Mouse (Mus musculus): ENCODE measurements at regions not wholly inside any gene's neighbourhood (a gene's known extent, or its start where the extent isn't known, plus 50 kb on each side); places are given as distances from the start of the nearest gene placed in this dataset.
A peak's percentile ranks its signal among the peaks of the same experiment; 100 is the strongest.

DNA sequence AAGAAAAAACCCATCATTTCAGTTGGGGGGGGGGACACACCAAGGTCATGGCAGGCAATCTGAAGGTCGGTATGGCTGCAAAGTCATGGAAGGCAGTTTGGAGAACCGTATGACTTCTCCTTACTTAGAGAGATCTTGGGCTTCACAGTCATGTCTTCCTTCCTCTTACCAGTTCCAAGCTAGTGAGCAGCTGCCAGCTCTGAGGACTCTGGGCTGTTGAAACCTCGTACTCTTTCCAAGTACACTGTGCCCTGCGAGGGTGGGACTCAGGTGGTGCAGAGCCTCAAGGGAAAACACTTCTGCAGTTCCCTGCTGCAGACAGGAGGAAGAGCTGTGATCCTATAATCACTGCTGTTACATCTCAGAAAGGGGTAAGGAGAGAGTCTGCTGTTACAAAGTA, 144.8 kb upstream of the Ado start:
- WGBS: 80% methylated on average over 4 of the region's 4 CpGs
- H3K9me3 ChIP-seq (replicated peaks; ENCODE audit: low read length): no peaks in the 10 kb centered on the region
- no peak for DNase-seq (ENCODE audit: low spot score)
- no peak overlapping the region for H3K4me3 ChIP-seq (replicated peaks; ENCODE audit: low read depth, low read length)
- TF ChIP-seq CTCF (IDR thresholded peaks at IDR 0.05; ENCODE audit: low read depth): no peak
- H3K4me1 ChIP-seq (replicated peaks; ENCODE audit: insufficient read depth, low read length): no peaks in the 10 kb centered on the region
- H3K36me3 ChIP-seq (ENCODE audit: insufficient read depth, low read length): no peaks in the 10 kb centered on the region
- no peak overlapping the region for H3K9ac ChIP-seq (ENCODE audit: low read depth, low read length)
- ATAC-seq (replicated peaks; ENCODE audit: low FRiP score, low read depth): no peak
- no peaks in the 10 kb centered on the region for H3K27me3 ChIP-seq (ENCODE audit: insufficient read depth, low read length)
- H3K4me2 ChIP-seq (ENCODE audit: low read length): no peak overlapping the region
- no peak overlapping the region for H3K27ac ChIP-seq

DNA sequence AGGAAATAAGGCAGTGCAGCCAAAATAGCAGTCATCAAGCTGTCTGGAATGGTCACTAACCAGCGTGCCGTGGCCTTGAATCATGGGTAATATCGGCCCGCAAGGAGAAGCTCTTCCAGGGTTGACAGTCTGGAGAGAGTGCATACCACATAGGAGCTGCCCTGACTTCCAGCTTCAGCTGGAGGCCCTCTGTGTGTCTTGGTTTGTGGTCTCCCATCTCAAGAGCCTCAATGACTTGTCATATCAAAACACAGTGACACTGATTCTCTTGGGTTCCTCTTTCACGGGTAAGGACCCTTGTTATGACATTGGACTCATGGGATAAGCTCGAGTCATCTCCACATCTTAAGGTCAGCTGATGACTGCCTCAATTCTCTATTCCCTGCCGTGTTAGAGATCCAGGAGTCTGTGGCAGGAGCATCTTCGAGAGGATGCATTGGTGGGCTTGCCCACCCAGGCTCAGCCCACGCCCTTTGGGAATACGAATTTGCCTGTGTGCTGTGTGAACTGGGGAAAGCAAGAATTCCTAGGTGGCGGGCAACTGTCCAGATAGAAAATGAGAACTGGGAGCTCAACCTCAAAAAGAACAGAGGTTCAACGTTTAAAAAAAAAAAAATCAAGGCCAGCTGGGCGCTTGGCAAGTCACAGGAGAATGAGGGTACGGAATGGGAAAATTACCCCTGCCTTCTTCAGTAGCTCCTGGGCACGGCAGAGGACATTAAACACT, 141.4 kb upstream of the Ado start:
- Histone ChIP-seq H3K4me1 (replicated peaks; ENCODE audit: insufficient read depth, low read length) (no peaks in the 10 kb centered on the region), H3K4me3 (replicated peaks; ENCODE audit: low read depth, low read length) (no peak overlapping the region), H3K4me2 (ENCODE audit: low read length) (no peak overlapping the region), H3K36me3 (ENCODE audit: insufficient read depth, low read length) (no peaks in the 10 kb centered on the region), H3K9ac (ENCODE audit: low read depth, low read length) (no peak overlapping the region), H3K27ac (no peak overlapping the region), H3K9me3 (replicated peaks; ENCODE audit: low read length) (no peaks in the 10 kb centered on the region), H3K27me3 (ENCODE audit: insufficient read depth, low read length) (no peaks in the 10 kb centered on the region)
- 90% methylated on average over 15 of the region's 15 CpGs for WGBS
- no peak for DNase-seq (ENCODE audit: low spot score)
- TF ChIP-seq CTCF (IDR thresholded peaks at IDR 0.05; ENCODE audit: low read depth): no peak
- no peak for ATAC-seq (replicated peaks; ENCODE audit: low FRiP score, low read depth)

- 95% methylated on average over 4 of the region's 4 CpGs for WGBS
- Histone ChIP-seq H3K9me3 (replicated peaks; ENCODE audit: low read length) (no peaks in the 10 kb centered on the region), H3K27me3 (ENCODE audit: insufficient read depth, low read length) (no peaks in the 10 kb centered on the region), H3K9ac (ENCODE audit: low read depth, low read length) (no peak overlapping the region), H3K4me1 (replicated peaks; ENCODE audit: insufficient read depth, low read length) (no peaks in the 10 kb centered on the region), H3K4me2 (ENCODE audit: low read length) (no peak overlapping the region), H3K4me3 (replicated peaks; ENCODE audit: low read depth, low read length) (no peak overlapping the region), H3K36me3 (ENCODE audit: insufficient read depth, low read length) (no peaks in the 10 kb centered on the region), H3K27ac (no peak overlapping the region)
- no peak for DNase-seq (ENCODE audit: low spot score)
- TF ChIP-seq CTCF (IDR thresholded peaks at IDR 0.05; ENCODE audit: low read depth): no peak
- no peak for ATAC-seq (replicated peaks; ENCODE audit: low FRiP score, low read depth)
These were observed 130.6 kb upstream of the Ado start for GRCm38 (mm10) chr10:67679382-67679781.

DNA sequence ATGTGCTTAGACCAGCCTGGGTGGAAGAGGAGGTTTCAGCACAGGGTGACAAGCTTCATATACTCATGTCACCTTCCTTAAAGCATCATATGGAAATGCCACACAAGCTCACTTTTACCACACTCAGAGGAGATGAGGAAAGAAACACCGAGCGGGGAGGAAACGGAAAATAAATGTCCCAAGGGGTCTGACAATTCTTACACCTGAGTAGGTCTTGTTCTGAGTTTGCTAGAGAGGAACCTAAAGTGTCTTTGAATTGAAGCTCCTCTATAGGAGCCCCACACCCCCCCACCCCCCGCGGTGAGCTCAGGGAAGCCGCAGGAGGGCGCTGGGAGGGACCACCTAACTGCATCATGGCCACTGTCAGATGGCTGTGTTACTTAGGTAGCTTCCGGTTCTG, 124.7 kb upstream of the Ado start:
- H3K27ac ChIP-seq: no peak overlapping the region
- no peaks in the 10 kb centered on the region for H3K36me3 ChIP-seq (ENCODE audit: insufficient read depth, low read length)
- H3K4me2 ChIP-seq (ENCODE audit: low read length): no peak overlapping the region
- no peaks in the 10 kb centered on the region for H3K4me1 ChIP-seq (replicated peaks; ENCODE audit: insufficient read depth, low read length)
- DNase-seq (ENCODE audit: low spot score) (no peak), ATAC-seq (replicated peaks; ENCODE audit: low FRiP score, low read depth) (no peak)
- no peak overlapping the region for H3K4me3 ChIP-seq (replicated peaks; ENCODE audit: low read depth, low read length)
- 82% methylated on average over 8 of the region's 8 CpGs for WGBS
- no peak overlapping the region for H3K9ac ChIP-seq (ENCODE audit: low read depth, low read length)
- TF ChIP-seq CTCF (IDR thresholded peaks at IDR 0.05; ENCODE audit: low read depth): no peak
- H3K27me3 ChIP-seq (ENCODE audit: insufficient read depth, low read length): no peaks in the 10 kb centered on the region
- H3K9me3 ChIP-seq (replicated peaks; ENCODE audit: low read length): no peaks in the 10 kb centered on the region

DNA sequence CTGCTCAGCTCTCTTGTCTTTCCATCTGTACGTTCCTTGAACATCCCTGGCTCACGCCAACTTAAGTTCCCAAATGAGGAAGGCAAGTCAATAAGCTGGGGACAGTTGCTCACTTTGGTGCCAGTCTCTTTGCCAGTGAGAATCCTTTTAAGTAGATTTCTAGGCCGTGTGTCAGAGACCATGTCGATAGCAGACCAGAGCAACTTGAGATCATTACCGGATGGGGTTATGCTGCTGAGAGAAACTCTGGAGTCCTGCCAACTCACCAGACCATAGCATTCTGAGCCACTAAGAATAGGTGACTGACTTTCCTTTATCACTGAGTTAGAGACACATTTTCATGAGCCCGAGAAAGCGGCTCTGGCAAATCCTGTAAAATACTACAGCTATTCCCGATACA, 123.5 kb upstream of the Ado start:
- DNase-seq (ENCODE audit: low spot score): peak; percentile 74
- no peak overlapping the region for H3K4me3 ChIP-seq (replicated peaks; ENCODE audit: low read depth, low read length)
- no peak for TF ChIP-seq CTCF (IDR thresholded peaks at IDR 0.05; ENCODE audit: low read depth)
- no peak overlapping the region for H3K9ac ChIP-seq (ENCODE audit: low read depth, low read length)
- ATAC-seq (replicated peaks; ENCODE audit: low FRiP score, low read depth): 0 out of 2 replicates have a peak, but pooled peaks have one; percentile 59
- no peaks in the 10 kb centered on the region for H3K36me3 ChIP-seq (ENCODE audit: insufficient read depth, low read length)
- H3K4me2 ChIP-seq (ENCODE audit: low read length): no peak overlapping the region
- no peaks in the 10 kb centered on the region for H3K4me1 ChIP-seq (replicated peaks; ENCODE audit: insufficient read depth, low read length)
- no peaks in the 10 kb centered on the region for H3K9me3 ChIP-seq (replicated peaks; ENCODE audit: low read length)
- no peaks in the 10 kb centered on the region for H3K27me3 ChIP-seq (ENCODE audit: insufficient read depth, low read length)
- 56% methylated on average over 8 of the region's 8 CpGs for WGBS
- H3K27ac ChIP-seq: no peak overlapping the region

DNA sequence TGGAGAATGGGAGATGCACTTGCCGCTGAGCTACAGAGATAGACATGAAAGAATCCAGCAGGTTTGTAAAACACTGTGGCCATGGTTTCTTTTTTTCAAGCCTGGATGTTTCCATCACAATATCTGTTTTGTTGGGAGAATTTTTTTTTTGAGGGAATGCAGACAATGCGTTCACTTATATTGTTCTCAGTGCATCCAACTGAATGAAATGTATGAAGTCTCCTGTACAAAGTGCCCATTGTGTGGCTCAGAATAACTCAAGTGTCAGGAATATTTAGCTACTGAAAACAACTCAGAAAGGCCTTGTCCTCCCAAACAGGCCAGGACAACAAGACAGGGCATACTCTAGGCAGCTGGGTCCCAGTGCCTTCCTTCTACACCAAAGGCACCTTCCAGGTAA, 120.3 kb upstream of the Ado start:
- WGBS: 91% methylated on average over 2 of the region's 2 CpGs
- Histone ChIP-seq H3K9me3 (replicated peaks; ENCODE audit: low read length) (no peaks in the 10 kb centered on the region), H3K27ac (no peak overlapping the region), H3K4me3 (replicated peaks; ENCODE audit: low read depth, low read length) (no peak overlapping the region), H3K9ac (ENCODE audit: low read depth, low read length) (no peak overlapping the region), H3K27me3 (ENCODE audit: insufficient read depth, low read length) (no peaks in the 10 kb centered on the region), H3K36me3 (ENCODE audit: insufficient read depth, low read length) (no peaks in the 10 kb centered on the region), H3K4me2 (ENCODE audit: low read length) (no peak overlapping the region), H3K4me1 (replicated peaks; ENCODE audit: insufficient read depth, low read length) (no peaks in the 10 kb centered on the region)
- no peak for TF ChIP-seq CTCF (IDR thresholded peaks at IDR 0.05; ENCODE audit: low read depth)
- no peak for ATAC-seq (replicated peaks; ENCODE audit: low FRiP score, low read depth)
- DNase-seq (ENCODE audit: low spot score): no peak

DNA sequence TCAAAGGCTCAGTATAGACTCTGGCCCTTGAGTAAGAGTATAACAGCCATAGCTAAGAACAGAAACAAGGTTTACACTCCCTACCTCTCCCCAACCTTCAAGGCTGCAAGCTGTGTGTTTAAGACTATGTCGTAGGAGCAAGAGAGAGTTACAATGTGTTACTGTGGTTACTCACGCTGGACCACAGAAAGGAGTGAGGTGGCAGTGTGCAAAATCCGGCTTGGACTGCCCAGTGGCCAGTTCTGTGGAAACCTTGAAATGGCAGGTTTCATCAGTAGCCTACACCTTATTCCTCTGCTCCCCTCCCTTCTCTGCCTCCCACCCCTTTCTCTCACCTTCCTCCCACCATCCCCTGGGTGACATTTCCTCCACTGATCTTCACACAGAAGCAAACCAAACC, 114.3 kb upstream of the Ado start:
- Histone ChIP-seq H3K36me3 (ENCODE audit: insufficient read depth, low read length) (no peaks in the 10 kb centered on the region), H3K4me1 (replicated peaks; ENCODE audit: insufficient read depth, low read length) (no peaks in the 10 kb centered on the region), H3K9ac (ENCODE audit: low read depth, low read length) (no peak overlapping the region), H3K27me3 (ENCODE audit: insufficient read depth, low read length) (no peaks in the 10 kb centered on the region), H3K4me3 (replicated peaks; ENCODE audit: low read depth, low read length) (no peak overlapping the region), H3K4me2 (ENCODE audit: low read length) (no peak overlapping the region), H3K9me3 (replicated peaks; ENCODE audit: low read length) (no peaks in the 10 kb centered on the region), H3K27ac (no peak overlapping the region)
- no peak for TF ChIP-seq CTCF (IDR thresholded peaks at IDR 0.05; ENCODE audit: low read depth)
- DNase-seq (ENCODE audit: low spot score) (no peak), ATAC-seq (replicated peaks; ENCODE audit: low FRiP score, low read depth) (no peak)
- 59% methylated on average over 3 of the region's 3 CpGs for WGBS
